Mouse (Mus musculus): ENCODE results near the gene Snap25. TPM values are rescaled to one million over a fixed set of nuclear protein-coding genes. Genes with fewer than 3 reads are reported as not detected.

Snap25 gene
- total RNA-seq (2015): not detected in 2 replicates
- not detected in 2 replicates for total RNA-seq (2017)

DNA sequence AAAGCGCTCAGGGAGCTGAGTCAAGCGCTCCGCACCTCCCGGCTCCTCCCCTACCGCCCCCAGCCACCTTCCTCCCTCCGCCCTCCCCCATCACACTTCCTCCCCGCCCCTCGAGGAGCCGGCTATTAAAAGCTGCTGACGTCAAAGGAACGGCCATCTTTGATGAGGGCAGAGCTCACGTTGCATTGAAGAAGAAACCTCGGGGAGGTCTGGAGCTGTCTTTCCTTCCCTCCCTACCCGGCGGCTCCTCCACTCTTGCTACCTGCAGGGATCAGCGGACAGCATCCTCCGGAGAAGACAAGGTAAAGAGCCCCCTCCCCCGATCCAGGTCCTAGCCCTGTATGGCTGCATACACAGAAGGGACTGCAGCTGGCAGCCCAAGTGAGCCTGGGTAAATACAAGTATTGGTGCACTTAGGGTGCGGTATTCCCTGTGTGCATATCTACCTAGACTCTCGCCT is at the start of gene Snap25:
TSS of gene Snap25 (plus strand) at position 155 of the 460 bp plus-strand sequence.
- no peak for ATAC-seq (ENCODE audit: poor library complexity, severe bottlenecking)

DNA sequence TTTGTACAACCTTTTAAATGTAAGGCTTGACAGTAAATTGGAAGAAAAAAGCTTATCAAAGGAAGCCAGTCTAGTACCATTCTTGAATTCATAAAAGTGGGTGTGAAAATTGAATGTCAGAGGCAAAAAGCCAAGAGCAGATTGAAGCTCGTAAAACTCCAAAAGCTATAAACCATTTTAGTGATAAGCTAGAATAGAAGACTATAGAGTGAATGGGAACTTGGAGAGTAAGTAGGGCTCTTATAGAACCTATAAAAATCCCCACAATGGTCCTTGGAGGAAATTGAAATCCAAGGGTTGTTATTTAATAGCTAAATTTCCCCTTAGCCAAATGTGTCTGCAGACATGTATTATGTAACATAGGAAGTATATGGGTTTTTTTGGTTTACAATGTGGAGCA is 46.3 kb upstream of the Snap25 start:
- ATAC-seq (ENCODE audit: poor library complexity, severe bottlenecking): no peak

DNA sequence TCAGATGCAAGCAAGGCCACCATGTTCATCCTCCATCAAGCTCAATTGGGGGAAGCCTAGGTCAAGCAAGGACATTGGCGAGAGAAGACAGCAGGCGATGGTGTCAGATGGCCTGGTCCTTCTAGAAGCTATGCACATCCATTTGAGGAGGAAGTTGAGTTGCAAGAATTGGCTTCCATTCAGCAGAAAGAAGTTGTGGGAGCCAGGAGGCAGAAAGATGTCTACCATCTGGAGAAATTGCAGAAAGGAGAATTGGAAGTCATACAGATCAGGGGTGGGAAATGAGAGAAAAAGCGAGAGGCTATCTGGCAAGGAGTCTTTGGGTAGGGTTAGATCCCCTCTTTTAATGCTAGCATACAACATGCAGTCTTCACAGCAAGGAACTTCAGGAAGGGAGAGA is 44.1 kb upstream of the Snap25 start:
- no peak for ATAC-seq (ENCODE audit: poor library complexity, severe bottlenecking)

DNA sequence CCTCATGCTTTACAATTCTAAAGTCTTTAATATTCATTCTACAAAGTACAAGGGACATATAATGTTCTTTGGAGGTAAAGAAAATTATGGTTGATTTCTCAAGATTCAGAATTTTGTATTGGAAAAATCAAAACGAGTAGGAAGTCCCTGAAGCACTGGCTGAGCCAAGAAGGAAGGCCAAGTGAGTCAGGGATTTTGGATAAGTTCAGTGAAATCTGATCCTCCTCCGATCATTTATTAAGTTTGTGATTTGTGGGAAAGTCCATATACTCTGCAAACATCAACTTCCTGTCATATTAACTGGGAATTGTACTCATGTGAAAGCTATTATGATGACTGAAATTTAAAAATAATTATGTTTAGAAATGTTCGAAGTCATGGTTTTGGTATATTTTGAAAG is 43.6 kb upstream of the Snap25 start:
- ATAC-seq (ENCODE audit: poor library complexity, severe bottlenecking): no peak

DNA sequence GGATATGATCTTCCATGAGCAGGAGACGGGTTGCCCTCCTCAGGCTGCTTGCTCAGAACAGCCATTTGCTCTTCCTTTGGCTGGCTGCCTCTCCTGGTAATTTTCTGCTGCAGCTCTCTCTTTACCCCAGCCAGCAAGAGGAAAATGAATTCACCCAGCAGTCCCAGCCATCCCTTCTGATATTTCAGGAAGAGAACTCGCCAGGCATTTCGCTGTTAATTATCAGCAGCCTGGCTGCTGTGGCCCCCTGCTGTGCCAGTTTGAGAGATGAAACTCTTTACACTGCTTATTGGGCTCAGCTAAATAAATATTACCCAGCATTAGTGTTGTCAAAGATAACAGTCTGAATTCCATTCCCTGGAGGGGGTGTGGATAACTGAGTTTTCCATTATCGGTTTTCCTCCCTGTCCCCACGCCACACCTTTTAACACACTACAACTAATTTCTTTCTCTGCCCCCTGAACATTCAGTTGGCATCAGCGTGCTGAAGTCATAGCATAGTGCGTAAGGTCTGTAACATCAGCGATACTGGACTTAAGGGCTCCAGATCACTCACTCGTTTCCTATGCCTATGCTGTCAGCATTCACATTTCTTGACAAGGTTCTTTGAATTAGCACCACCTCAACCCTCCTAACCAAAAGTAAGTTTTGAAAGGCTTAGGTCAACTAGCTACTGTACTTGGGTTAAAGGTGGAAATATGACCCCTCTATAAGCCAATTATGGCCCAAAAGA is 42.5 kb upstream of the Snap25 start:
- no peak for ATAC-seq (ENCODE audit: poor library complexity, severe bottlenecking)

DNA sequence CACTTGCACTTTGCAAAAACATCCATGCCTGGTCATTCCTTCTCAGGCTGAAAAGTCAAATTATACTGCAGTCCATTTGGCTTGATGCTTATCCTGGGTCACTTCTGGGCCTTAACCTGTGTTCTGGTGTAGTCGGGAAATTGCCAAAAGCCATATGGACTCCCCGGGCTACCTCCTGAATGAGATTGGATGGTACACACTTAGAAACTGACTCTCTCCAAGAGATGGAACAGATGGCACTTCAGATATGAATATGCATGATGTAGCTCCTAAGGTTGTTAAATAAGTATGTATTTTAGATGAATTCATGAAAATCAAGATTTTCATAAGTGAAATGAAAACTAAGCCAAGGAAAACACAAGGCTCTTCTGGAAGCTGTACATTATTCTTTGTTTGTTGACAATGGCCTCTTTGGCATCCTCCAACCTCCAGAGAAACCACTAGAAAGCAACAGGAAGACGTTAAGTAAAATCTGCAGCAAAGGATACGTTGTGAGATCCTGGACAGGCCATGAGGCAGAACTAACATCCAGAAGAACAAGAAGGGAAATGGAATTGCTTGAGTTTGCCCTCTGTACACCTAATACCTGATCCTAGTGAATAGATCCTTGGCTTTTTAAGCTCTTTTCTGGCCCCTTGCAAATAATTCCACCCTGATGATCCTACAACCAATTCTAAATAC is 39.0 kb upstream of the Snap25 start:
- ATAC-seq (ENCODE audit: poor library complexity, severe bottlenecking): no peak

DNA sequence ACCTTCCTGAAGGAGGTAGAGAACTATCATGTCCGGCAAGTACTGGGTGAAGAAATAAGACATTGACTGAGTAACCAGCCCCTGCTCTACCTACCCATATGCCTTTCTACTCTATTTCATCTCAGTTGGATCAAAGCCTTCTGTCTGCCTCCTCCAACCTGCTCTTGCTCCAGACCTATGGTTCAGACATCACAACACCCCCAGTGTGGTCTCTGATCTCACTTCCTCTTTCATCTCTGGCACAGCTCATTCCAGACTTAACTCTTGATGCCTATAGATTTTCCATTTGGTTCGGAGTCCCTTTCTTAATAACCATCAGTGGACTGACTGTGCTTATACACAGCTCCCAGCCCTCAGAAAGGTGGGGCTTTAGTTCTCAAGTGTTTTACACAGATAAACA is 37.1 kb upstream of the Snap25 start:
- no peak for ATAC-seq (ENCODE audit: poor library complexity, severe bottlenecking)

DNA sequence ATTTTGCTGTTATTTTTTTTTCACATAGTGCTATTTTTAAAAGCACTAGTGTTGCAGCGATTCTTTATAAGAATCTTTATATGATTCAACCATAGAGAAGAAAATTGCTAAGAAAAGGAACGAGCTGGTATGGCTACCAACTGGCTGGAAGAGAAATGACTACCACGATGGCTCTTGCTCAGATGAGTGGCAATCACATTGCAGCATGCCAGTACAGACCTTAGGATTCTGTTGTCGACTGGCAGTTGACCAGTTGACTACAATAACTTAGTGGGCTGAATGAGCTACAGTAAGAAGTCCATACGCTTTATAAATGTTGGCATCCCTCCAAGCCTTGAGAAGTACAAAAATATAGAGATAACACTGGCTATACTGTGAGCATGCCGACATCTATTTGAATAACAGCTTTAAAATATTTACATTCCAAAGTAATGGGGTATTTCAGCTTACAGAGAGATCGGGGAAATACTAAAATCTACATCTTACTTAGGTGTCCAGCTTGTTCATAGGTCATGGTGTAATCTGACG is 36.3 kb upstream of the Snap25 start:
- ATAC-seq (ENCODE audit: poor library complexity, severe bottlenecking): no peak

DNA sequence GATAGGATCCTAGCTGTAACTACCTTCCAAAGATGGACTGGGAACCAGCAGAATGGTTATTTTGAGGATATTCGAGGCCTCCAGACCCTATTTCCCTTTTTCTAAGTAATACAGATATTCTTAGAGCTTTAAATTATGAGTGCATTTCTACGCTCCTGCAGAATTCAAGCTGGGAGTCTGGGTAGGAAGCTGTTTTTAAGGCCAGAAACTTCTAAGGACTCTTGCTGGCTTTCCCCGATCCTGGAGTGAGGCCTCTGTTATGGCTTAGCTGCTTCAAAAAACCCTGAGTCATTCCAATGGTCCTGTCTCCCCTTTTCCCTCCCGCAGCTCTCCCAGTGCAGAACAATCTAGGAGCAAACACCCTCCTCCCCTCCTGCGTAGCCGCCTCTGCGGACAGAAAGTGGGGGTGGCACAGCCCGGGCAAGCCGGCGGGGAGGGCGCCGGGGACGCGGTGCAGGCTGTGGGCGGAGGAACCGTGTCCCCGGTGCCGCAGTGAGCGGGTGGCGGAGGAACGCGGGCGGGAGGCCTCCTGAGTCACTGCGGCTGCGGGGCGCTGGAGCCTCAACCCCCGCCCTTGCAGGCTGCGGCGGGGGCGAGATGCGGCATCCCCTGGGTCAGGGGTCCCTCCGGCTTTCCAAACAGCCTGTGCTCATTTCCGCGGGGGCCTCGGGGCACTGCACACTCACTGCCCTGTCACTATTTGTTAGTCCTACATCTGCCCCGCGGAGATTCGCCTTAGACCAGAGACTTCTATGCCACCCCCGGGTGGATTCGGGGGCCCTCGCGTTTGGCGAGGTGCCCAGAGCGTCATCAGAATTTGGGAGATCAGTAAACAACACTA is 34.7 kb upstream of the Snap25 start:
- ATAC-seq (ENCODE audit: poor library complexity, severe bottlenecking): no peak

DNA sequence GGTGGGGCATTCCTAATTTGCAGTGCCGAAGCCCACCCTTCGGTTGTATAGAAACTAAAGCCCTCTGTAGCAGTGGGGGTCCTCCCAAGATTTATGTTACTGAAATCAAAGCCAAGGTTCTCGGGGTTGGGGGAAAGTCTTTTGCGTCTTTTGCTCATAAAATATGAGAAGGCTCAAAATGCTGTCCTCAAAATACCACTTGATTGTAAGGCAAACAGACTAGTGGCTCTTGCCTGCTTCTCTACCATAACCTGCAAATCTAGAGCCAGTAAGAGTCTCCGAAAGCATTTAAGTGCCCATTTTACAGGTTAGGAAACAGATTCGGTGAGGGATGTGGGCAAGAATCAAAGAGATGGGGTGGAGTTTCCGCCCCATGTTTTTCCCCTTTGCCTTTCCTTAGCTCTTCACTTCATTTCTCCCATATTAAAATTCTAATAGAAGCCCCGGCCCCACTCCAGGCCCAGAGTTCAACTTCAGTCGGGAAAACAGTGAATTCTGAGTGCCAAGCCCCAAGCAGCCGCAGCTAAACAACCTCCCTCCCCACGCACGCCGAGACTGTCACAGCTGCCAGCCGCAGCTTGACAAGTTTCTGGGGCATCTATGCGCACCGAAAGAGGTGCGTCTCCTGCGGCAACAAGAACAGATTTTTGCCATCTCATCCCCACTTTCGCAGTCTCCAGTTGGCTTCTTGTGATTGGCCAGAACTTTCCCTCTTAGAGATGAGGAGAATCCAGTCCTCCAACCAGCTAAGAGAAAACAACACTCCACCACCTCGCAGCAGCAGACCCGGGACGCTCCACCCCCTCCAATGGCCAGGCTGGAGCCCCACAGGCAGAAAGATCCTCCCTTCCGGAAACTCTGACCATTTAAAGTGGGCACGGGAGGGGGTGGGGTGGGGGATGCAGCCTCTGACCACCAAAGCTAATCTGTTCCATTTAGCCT is 33.7 kb upstream of the Snap25 start:
- no peak for ATAC-seq (ENCODE audit: poor library complexity, severe bottlenecking)

DNA sequence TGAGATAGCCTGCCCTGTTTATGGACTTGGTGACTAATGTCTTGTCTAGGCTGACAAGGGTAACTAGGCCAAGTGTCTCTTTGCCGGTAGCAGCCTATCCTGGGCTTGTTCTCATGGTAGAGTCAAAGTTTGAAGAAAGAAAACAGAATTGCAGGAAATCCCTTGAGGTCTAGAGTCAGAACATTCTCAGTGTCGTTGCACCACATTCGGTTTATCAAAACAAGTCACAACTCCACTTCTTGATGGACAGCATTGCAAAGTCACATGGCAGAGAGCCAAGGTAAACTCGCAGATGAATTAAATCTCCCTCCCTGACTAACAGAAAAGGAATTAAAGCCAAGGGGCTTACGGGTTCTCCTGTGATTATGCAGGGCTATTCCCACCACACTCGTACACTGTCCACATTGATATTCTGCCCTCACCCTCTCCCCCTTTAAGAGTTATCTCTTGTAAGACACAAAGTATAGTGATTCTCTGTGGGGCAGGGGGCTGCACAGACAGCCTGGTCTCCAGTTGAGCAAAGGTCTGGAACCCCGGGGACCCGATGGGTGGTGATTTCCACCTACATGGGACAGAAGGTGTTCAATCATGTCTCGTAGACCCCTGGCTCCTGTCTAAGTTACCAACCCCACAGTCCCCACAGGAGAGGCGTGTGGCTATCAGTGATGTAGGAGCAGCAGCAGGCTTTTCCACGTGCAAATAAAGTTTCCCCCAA is 30.9 kb upstream of the Snap25 start:
- no peak for ATAC-seq (ENCODE audit: poor library complexity, severe bottlenecking)

DNA sequence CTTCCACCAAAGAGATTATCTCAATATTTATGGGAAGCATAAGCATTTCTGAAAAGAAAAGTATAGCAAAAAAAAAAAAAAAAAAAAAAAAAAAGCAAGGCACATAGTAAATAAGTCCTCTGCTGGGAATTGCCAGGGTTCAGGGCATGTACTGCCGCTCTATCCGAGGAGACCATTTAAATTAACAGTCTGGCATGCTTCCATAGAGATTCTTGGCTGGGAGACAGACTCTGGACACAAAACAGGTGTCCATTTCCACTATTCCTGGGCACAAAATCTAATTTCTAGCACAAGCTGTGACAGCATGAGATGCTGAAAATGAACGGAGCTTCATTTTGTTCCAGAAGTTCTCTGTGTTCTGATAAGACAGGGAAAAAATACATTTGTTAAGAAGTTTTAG is 27.1 kb upstream of the Snap25 start:
- ATAC-seq (ENCODE audit: poor library complexity, severe bottlenecking): no peak

DNA sequence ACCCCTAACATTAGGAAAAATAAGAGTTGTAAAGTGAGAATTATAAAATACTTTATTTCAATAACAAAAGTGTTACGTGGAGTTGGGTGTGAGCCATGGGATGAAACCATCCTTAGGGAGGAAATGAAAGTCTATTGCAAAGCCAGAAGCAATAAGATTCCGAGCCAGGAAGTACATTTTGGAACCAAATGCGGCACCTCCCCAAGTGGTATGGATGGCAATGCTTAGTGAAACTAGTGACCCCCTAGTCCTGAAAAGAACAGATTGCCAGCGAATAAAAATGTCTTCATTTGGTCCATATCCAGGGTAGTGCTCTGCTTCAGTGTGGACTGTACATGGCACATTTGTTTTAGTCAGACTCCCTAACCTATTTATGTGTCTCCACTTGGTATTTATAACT is 25.9 kb upstream of the Snap25 start:
- ATAC-seq (ENCODE audit: poor library complexity, severe bottlenecking): no peak

DNA sequence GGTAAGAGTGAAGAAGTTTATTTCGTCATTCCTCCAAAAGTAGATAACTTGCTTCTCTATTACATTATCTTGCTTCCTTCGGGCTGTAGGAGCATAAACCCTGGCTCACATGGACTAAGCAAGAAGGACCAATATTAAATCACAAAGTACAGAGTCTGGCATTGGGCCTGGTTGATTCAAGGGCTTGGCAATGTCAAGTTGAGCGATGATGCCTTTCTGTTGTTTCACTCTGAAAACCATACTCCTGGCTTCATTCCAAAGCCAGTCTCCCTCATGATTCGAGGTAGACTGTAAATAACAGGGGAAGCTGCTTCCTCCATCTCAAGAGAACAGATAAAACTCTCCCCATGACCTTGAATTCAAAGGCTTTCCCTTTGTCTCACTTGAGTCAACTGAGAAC is 23.8 kb upstream of the Snap25 start:
- no peak for ATAC-seq (ENCODE audit: poor library complexity, severe bottlenecking)

DNA sequence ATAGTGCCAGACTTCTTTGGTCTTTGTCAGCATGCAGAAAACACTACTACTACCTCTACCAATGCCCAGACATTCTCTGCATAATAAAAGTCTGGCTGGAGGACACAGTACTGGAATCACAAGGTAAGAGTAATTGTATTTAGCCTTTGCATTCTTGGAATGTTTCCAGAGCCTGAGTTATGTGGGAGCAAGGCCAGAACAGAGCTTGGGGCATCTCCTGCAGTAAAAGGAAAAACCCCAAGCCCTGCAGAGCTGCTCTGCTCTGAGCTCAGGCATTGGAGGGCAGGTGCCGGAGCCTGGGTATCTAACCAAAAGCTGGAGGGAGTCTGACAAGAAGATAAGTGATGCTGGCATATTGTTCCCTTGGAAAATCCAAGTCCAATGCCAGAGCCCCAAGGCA is 21.6 kb upstream of the Snap25 start:
- no peak for ATAC-seq (ENCODE audit: poor library complexity, severe bottlenecking)

DNA sequence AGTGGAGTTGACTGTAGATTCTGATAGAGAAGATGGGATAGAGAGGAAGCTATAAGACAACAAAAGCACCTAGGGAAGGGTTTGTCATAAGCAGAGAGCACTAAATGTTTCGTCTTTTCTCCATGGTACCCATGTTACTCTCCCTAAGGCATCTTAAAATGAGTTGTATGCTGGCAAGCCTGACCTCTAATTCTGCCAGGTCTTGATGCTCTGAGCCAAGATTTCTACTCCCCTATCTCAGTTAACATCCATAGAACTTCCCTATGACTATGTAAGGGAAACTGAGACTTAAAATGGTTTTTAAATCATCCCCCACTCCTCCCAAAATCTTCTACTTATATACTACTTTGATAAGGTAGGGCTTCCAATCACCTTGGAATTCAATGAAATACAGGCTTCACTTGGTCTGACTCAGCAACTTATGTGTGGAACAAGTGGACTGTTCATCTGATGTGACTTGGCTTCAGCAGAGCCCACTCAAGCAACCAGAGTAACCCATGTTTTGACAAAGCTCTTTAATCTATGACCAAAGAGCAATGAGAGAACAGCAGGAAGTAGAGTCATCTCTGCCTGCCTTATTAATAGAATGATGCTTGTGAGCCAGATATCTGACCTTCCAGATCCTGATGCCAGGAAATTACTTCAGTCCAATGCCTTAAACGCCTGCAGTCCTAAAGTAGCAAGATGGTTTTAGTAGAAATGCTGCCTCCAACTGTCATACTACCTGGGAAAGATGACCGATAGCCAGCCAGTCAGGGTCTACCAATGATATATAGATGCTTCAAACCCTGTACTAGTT is 13.6 kb upstream of the Snap25 start:
- ATAC-seq (ENCODE audit: poor library complexity, severe bottlenecking): no peak

DNA sequence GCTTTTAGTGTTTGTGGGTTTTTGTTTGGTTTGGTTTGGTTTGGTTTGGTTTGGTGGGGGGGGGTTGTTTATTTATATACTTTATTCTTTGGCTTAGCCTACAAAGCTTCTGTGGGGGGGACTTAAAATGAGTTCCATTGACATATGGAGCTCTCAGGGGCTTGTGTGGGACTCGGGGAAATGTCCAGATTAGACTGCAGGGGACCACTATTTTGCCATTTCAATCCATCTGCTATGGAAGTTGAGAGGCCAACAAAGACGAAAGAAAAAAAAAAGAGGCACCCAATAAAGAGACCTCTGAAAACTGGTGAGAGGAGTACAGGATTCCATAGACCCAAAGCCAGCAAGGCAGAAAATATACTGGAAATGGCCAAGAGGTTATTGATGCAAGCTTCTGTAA is 9.9 kb upstream of the Snap25 start:
- no peak for ATAC-seq (ENCODE audit: poor library complexity, severe bottlenecking)

DNA sequence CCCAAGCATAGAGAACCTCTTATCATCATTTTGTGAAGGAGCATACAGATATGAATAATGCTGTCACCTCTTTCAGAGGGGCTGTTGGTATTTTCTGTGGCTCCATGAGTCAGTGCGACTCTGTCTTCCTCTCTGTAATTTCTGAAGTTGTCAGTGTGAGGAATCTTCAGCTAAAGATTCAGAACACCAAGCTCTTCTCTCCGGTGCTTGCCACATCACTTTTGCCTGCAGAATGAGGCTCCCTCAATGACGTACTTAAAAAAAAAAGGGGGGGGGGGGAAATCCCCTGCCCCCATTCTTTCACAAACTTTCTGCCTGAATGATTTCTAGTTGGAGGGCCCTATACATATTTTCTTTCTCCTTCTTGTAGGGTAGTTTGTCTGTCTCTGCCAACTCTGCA is 2.1 kb upstream of the Snap25 start:
- ATAC-seq (ENCODE audit: poor library complexity, severe bottlenecking): no peak
